20 mouse cellular contexts compared by ENCODE assay signal in the genomic region with DNA sequence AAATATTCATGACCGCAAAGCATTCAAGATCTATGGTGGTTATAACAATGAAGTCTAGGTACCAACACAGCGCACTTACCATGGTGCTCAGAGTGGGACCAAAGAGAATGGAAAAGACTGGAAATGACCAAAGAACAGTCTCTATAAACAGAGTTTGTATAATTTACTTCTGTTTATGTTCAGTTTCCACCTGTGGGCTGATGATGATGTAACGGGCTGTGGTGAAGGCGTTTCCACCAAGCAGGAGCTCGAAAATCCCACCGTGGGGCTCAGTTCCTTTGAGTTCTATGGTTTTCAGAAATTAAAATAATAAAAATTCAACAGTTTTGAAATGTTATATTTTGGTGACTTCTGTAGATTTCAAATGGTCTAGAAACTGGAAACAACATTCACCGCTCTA. TPM values are rescaled to one million over a fixed set of nuclear protein-coding genes. Genes with fewer than 3 reads are reported as not detected.
DNase-seq lines count a peak whose midpoint lies in the region; ATAC-seq and TF ChIP-seq lines count a peak whose summit lies in the region.
"Had no signal": no experiment of that assay in that cellular context is flagged by ENCODE, and none has a peak within 500 bp of the region (broad histone marks: within the 10 kb centered on the region; RNA-seq: fewer than 3 reads in every experiment).

No protein-coding gene starts in this region.

- peak overlapping the region; percentile 3; the same call in 1 of the 2 replicates for H3K27ac ChIP-seq in layer of hippocampus, adult 2 months
- peak overlapping the region; percentile 82 for H3K27ac ChIP-seq in limb, embryonic 10.5 days
- peak overlapping the region; percentile 74; the same call in 1 of the 2 replicates for H3K27ac ChIP-seq in limb, embryonic 15.5 days
- no peak overlapping the region for H3K27ac ChIP-seq in heart, embryonic 12.5 days (ENCODE audit: poor library complexity, severe bottlenecking)
- H3K27ac ChIP-seq in forebrain, embryonic 15.5 days (replicated peaks) = no peak overlapping the region
- H3K27ac ChIP-seq: forebrain, embryonic 13.5 days; heart, adult 2 months; hindbrain, embryonic 13.5 days; hindbrain, postnatal 0 days had no signal

- H3K27me3 ChIP-seq in limb, embryonic 10.5 days (ENCODE audit: low read depth, poor library complexity, severe bottlenecking) = no peaks in the 10 kb centered on the region
- H3K27me3 ChIP-seq in limb, embryonic 15.5 days = no peaks in the 10 kb centered on the region
- no peaks in the 10 kb centered on the region for H3K27me3 ChIP-seq in heart, embryonic 12.5 days (replicated peaks)
- no peaks in the 10 kb centered on the region for H3K27me3 ChIP-seq in forebrain, embryonic 15.5 days
- H3K27me3 ChIP-seq: forebrain, embryonic 13.5 days; hindbrain, embryonic 13.5 days had no signal

- H3K4me3 ChIP-seq in layer of hippocampus, adult 2 months = no peak overlapping the region
- H3K4me3 ChIP-seq in limb, embryonic 10.5 days = no peak overlapping the region
- H3K4me3 ChIP-seq in limb, embryonic 15.5 days = no peak overlapping the region
- H3K4me3 ChIP-seq in heart, embryonic 12.5 days = no peak overlapping the region
- no peak overlapping the region for H3K4me3 ChIP-seq in forebrain, embryonic 15.5 days
- H3K4me3 ChIP-seq: forebrain, embryonic 13.5 days; heart, adult 2 months; hindbrain, embryonic 13.5 days had no signal

- no peak for ATAC-seq in limb, embryonic 15.5 days (ENCODE audit: insufficient number of reproducible peaks, low FRiP score, low TSS enrichment, low read depth)
- ATAC-seq in heart, embryonic 12.5 days (ENCODE audit: insufficient number of reproducible peaks, low FRiP score) = no peak
- no peak for ATAC-seq in forebrain, embryonic 15.5 days (replicated peaks)
- ATAC-seq: activated CD4-positive, CD25-positive, alpha-beta regulatory T cell, adult 4 months; forebrain, embryonic 13.5 days; hindbrain, postnatal 0 days had no signal

- H3K4me1 ChIP-seq in limb, embryonic 10.5 days = peaks cover 58% of the 10 kb centered on the region
- H3K4me1 ChIP-seq in limb, embryonic 15.5 days = peaks cover 16% of the 10 kb centered on the region
- peaks cover 4% of the 10 kb centered on the region; the same call in 1 of the 2 replicates for H3K4me1 ChIP-seq in heart, embryonic 12.5 days (replicated peaks)
- H3K4me1 ChIP-seq in forebrain, embryonic 15.5 days = peaks cover 12% of the 10 kb centered on the region; the same call in 1 of the 2 replicates

- H3K9ac ChIP-seq in limb, embryonic 15.5 days = no peak overlapping the region
- no peak overlapping the region for H3K9ac ChIP-seq in heart, embryonic 12.5 days
- H3K9ac ChIP-seq in forebrain, embryonic 15.5 days (replicated peaks) = no peak overlapping the region
- H3K9ac ChIP-seq: forebrain, embryonic 13.5 days; hindbrain, embryonic 13.5 days had no signal

- WGBS in limb, embryonic 10.5 days = 96% methylated on average over 7 of the region's 7 CpGs
- WGBS in limb, embryonic 15.5 days = 77% methylated on average over 7 of the region's 7 CpGs
- WGBS in heart, embryonic 12.5 days = 91% methylated on average over 7 of the region's 7 CpGs
- WGBS in forebrain, embryonic 15.5 days = 95% methylated on average over 7 of the region's 7 CpGs

- no peak overlapping the region for H3K4me2 ChIP-seq in limb, embryonic 15.5 days
- no peak overlapping the region for H3K4me2 ChIP-seq in heart, embryonic 12.5 days
- no peak overlapping the region for H3K4me2 ChIP-seq in forebrain, embryonic 15.5 days (replicated peaks)
- H3K4me2 ChIP-seq: forebrain, embryonic 13.5 days; heart, embryonic 11.5 days; hindbrain, embryonic 13.5 days had no signal

- H3K9me3 ChIP-seq in limb, embryonic 10.5 days (replicated peaks) = no peaks in the 10 kb centered on the region
- no peaks in the 10 kb centered on the region for H3K9me3 ChIP-seq in limb, embryonic 15.5 days
- no peaks in the 10 kb centered on the region for H3K9me3 ChIP-seq in heart, embryonic 12.5 days (replicated peaks)
- no peaks in the 10 kb centered on the region for H3K9me3 ChIP-seq in forebrain, embryonic 15.5 days
- H3K9me3 ChIP-seq: forebrain, embryonic 13.5 days; hindbrain, embryonic 13.5 days had no signal

- TF ChIP-seq CTCF in layer of hippocampus, adult 2 months (conservative IDR thresholded peaks at IDR 0.05) = no peak

- H3K36me3 ChIP-seq in limb, embryonic 10.5 days = no peaks in the 10 kb centered on the region
- H3K36me3 ChIP-seq in limb, embryonic 15.5 days = no peaks in the 10 kb centered on the region
- no peaks in the 10 kb centered on the region for H3K36me3 ChIP-seq in heart, embryonic 12.5 days
- no peaks in the 10 kb centered on the region for H3K36me3 ChIP-seq in forebrain, embryonic 15.5 days
- H3K36me3 ChIP-seq: hindbrain, embryonic 13.5 days had no signal

- DNase-seq in layer of hippocampus, adult 2 months (ENCODE audit: low spot score in 2 of 2) = no peak
- DNase-seq in layer of hippocampus, postnatal 25 days (ENCODE audit: extremely low spot score in 1 of 2, low spot score in 1 of 2) = no peak
- DNase-seq in limb, embryonic 10.5 days (ENCODE audit: low spot score) = no peak
- DNase-seq in heart, postnatal 4 days = no peak
- DNase-seq in frontal cortex, adult 2 months (ENCODE audit: extremely low spot score in 1 of 2, low spot score in 1 of 2) = no peak
- DNase-seq: adrenal gland, postnatal 14 days; cerebellum, adult 11-12 months; cerebellum, adult 9-10 months; cerebellum, postnatal 25 days; gastrocnemius, postnatal 10 days; heart, adult 2 months had no signal

RNA-seq across cellular contexts. Expression of a gene that starts 26.4 kb away (rescaled TPM):
- total RNA-seq in layer of hippocampus, adult 2 months (2021) = 1 to 10 TPM; 3.7 to 3.8 TPM
- total RNA-seq in layer of hippocampus, postnatal 25 days (2021) = 1 to 10 TPM; 2.0 to 3.6 TPM
- polyA plus RNA-seq in limb, embryonic 10.5 days (2016; fragmentation: Nextera tagmentation; extraction: Ambion mirVana) = 2.0 and 6.4 TPM in 2 replicates
- 143 and 338 TPM in 2 replicates for polyA plus RNA-seq in limb, embryonic 15.5 days (2015; fragmentation: Nextera tagmentation; extraction: Ambion mirVana)
- polyA plus RNA-seq in heart, embryonic 12.5 days (2016; fragmentation: Nextera tagmentation; extraction: Ambion mirVana) = 2.0 and 2.2 TPM in 2 replicates
- total RNA-seq in heart, postnatal 4 days (2021) = under 1 TPM; 0.45 to 0.61 TPM
- 6.7 and 8.9 TPM in 2 replicates for polyA plus RNA-seq in forebrain, embryonic 15.5 days (2015; fragmentation: Nextera tagmentation; extraction: Ambion mirVana)
- polyA plus RNA-seq in frontal cortex, adult 2 months (2012; rRNA removed) = 44.8 and 46.2 TPM in 2 replicates

RNA-seq across cellular contexts. Expression of a gene that starts 50.7 kb away (rescaled TPM):
- total RNA-seq in layer of hippocampus, adult 2 months (2021) = 10 to 100 TPM; 33.2 to 38.8 TPM
- 10 to 100 TPM; 28.3 to 34.0 TPM for total RNA-seq in layer of hippocampus, postnatal 25 days (2021)
- 12.3 and 16.3 TPM in 2 replicates for polyA plus RNA-seq in limb, embryonic 10.5 days (2016; fragmentation: Nextera tagmentation; extraction: Ambion mirVana)
- polyA plus RNA-seq in limb, embryonic 15.5 days (2015; fragmentation: Nextera tagmentation; extraction: Ambion mirVana) = 14.8 and 20.0 TPM in 2 replicates
- 16.4 and 16.7 TPM in 2 replicates for polyA plus RNA-seq in heart, embryonic 12.5 days (2016; fragmentation: Nextera tagmentation; extraction: Ambion mirVana)
- 10 to 100 TPM; 33.3 to 34.2 TPM for total RNA-seq in heart, postnatal 4 days (2021)
- polyA plus RNA-seq in forebrain, embryonic 15.5 days (2015; fragmentation: Nextera tagmentation; extraction: Ambion mirVana) = 8.2 TPM in 2 replicates
- polyA plus RNA-seq in frontal cortex, adult 2 months (2012; rRNA removed) = 35.3 and 39.6 TPM in 2 replicates
- total RNA-seq: MEL had no signal

Comparison
In these comparisons a context has a peak if more than half of its experiments do, and no peak if none do; other contexts are left out.
1. H3K27ac ChIP-seq: peak in layer of hippocampus, adult 2 months (single experiment), limb, embryonic 10.5 days (single experiment) and limb, embryonic 15.5 days (single experiment); none in heart, embryonic 12.5 days (single experiment) and forebrain, embryonic 15.5 days (single experiment).